Mouse (Mus musculus): ENCODE data around the gene Pde6c.

DNA sequence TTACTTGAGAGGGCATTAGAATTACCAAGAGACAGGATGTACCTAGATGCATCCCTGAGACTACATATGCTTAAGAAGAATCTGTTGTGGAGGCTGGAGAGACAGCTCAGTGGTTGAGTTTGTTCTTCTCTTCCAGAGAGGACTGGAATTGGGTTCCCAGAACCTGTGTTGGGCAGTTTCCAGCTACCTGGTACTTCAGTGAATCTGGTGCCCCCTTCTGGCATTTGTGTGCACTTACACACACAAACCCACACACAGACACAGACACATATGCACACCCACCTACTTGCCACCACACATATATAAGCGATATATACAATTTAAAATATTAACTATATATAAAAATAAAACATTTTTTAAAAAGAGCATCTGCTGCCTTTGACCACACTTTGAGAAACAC, 23.7 kb downstream of the Pde6c start:
- no peak for TF ChIP-seq CTCF (IDR thresholded peaks at IDR 0.05; ENCODE audit: control insufficient read depth, insufficient read depth, insufficient replicate concordance, low read depth, low read length)
- no peak for TF ChIP-seq POLR2A (IDR thresholded peaks at IDR 0.05; ENCODE audit: control insufficient read depth, low read depth, low read length)

All from testis, adult 2 months (tissue).